Mouse (Mus musculus) 3134 (cell line): ENCODE measurements around the gene Pax3.

ENCODE experiments used
- DNase-seq: peaks from one replicate; pipeline ENCODE4 v3.0.0-alpha.2; 2011; ENCODE audit warnings: low spot score; ENCODE audit not compliant: insufficient read length; ENCODE audit errors: extremely low read depth

Pax3 gene

DNA sequence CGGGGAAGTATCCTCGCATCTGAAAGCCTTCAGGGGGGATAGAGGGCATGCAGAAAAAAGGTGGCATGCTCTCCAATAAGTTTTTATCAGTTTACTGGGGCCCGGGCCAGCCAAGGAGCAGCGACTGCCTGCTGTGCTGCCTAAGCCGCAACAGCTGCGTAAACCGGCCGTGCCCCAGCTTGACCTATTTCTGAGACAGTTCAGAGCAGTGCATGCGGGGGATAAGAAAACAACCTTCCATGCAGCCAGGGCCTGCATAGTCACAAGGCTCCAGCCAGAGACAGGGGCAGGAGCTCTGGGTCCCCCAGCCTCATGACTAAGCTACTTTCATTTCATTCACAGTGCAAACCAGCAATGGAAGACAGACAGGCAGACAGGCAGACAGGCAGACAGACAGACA is 15.1 kb downstream of the Pax3 start:
- DNase-seq = no peak

DNA sequence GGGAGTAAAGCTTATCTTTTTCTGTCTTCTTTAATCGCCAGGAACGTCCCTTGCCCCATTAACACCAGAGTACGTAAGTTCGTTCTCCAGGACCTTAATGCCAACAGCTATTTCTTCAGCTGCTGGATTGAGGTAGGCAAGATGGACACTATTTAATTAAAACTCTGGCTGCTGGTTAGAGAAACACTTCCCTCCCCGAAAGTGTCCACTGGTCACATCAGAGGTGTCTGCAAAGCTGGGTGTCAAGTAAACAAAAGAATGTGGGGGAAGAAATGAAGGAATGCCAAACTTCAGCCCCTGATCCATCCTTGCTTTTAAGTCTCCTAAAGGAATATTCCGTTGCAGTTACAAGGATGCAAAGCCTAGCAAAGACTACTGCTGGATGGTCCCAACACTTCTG is 24.6 kb downstream of the Pax3 start:
- DNase-seq = no peak

DNA sequence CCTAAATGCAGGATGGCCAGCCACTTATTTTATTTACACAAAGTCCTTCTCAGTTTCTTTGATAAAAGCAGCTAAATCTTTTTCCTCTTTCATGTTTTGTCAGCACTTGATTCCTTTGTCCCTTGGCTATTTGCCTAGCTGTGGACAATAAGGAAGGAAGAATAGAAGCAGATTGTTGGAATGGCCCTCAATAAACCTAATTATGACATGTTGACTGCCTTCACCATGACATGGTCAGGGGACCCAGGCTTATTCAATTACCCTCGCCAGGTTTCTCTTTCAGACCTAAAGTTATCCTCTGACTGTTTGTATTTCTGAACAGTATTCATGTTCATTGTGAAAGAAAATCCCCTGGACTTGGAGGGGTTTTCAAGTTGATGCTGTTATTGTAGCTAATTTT is 25.3 kb downstream of the Pax3 start:
- no peak for DNase-seq

- DNase-seq = no peak
These were observed 26.2 kb downstream of the Pax3 start for GRCm38 (mm10) chr1:78170771-78171170.

GRCm38 (mm10) chr1:78168796-78169195 is 28.1 kb downstream of the Pax3 start:
- no peak for DNase-seq

GRCm38 (mm10) chr1:78167577-78168286 is 29.2 kb downstream of the Pax3 start:
- no peak for DNase-seq

DNA sequence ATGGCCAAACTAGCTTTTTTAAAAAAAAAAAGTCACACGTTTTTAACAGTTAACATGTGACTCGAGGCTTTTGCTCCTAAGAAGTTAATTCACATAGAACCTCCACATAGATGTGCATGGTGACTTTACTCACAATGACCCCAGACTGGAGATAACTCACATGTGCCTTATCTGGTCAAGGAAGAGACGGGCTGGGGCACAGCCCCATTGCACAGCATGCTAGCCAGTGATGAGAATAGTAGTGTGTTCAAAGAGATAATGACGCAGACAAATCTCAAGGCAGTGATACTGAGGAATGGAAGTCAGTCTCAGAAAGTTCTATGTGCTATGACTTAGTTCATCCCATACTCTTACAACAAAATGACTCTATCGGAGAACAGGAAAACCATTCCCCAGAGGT is 35.2 kb downstream of the Pax3 start:
- DNase-seq = no peak

- no peak for DNase-seq
These were observed 39.0 kb downstream of the Pax3 start for GRCm38 (mm10) chr1:78157930-78158329.

- DNase-seq = no peak
These were observed 41.1 kb downstream of the Pax3 start for GRCm38 (mm10) chr1:78155796-78156195.

DNA sequence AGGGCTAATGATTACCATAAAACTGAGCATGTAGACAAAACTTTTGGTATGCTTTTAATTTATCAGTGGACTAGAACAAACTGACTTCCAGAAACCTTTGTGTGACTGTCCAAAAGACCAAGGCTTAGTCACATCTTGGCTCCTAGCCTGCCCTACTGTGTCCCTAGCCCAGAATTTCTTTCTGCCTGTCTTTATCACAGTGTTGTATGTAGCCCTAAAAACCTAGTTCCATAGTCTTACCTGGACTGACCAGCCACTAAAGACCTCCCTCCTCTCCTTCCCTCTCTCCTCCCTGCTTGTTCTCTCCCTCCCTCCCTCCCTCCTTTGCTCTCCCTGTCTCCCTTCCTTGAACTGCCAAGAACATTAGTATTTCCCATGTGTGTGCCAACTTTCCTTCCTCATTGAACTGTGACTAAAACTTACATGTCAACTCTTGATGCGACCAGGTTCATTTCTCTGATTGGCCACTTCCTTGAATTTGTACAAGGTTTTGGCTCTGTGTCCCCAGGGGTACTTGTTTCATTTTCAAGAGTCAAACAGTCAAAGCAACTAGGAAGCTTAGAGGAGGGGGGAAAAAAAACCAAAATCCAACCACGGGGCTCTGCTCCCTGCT is 48.8 kb downstream of the Pax3 start:
- DNase-seq = peak; percentile 61

GRCm38 (mm10) chr1:78143403-78143802 is 53.5 kb downstream of the Pax3 start:
- DNase-seq = no peak

DNA sequence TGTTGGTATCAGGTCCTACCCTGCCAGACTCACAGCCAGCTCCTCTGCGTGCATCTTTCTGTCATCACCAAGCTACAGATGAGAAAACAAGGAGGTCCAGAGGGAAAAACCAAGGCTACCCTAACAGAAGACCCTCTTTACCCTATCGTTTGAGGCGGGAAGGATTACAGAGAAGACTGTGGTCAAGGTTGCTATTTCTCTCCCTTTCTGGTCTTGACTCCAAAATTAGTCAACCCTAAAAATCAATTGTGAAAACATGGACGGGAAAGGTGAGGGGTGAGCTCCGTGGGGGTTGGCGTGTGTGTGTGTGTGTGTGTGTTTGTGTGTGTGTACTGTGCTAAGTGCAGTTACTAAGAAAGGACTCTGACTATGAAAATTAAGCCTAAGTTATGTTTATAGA is 54.0 kb downstream of the Pax3 start:
- DNase-seq = no peak

DNA sequence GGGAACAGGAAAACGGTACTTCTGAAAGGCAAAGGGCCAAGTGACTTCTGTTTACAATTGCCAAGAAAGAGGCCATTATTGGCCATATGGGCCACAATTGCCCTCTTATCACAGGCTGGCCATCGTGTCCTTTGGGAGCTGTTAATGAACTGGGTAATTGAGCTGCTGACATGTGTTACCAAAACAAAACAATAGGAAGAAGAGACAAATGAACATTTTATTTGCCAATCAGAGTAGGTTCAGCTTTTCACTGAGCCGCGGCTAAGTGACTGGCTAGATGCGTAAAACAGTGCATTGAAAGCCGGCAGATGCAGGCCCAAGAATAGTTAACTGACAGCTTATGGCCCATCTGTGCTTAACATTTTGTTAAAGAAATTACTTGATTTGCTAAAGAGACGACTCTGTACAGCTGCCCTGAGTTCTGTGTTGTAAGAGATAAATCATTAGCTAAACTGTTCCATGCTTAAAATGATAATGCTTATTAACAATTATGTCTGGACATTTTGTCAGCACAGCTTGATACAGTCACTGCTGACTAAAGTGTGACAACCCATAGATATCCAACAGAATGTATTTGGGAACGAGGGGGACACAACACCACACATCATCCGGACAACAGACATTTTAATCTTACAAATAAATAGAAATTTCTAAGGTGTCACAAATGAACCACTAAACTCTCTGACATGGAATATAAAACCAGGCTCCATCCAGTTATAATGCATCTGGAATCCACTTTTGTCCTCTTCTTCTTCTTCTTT is 55.0 kb downstream of the Pax3 start:
- DNase-seq = no peak

GRCm38 (mm10) chr1:78141314-78141713 is 55.6 kb downstream of the Pax3 start:
- no peak for DNase-seq

DNA sequence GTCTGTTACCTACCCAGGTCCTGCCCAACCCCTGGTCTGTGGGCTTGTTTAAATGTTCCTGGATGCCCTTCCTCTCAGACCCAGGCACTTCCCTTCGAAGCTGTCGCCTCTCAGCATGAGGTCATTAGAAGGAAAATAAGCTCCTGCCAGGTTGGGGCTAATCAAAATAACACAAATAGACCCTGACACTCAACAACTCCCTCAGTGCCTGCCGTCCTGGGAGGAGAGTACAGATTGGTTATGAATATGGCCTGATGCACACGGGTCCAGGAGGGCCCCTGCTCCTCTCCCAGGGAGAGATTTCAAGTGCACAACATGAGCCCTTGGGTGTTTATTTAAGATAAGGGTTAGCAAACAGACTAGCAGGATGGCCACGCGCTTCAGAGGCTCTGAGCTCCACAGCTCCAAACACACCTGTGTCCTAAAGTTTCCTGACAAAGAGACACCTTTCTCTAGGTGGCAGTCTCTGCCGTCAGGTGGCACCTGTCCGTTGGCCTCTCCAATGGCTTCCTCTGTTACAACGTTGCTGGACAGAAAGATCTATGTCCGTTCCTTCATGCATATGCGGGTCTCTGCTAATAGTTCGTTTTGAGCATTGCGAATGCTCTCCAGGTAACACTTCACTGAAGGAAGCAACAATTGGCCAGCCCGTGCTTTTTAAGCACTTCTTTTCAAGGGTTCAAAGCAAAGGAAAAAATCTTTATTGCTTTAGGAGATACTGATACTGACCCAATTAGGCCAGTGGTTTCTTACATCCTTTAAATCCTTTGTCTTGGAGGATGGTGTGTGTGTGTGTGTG is 56.2 kb downstream of the Pax3 start:
- DNase-seq = no peak

- DNase-seq = no peak
These were observed 57.6 kb downstream of the Pax3 start for GRCm38 (mm10) chr1:78139287-78139686.

GRCm38 (mm10) chr1:78129267-78129666 is 67.7 kb downstream of the Pax3 start:
- DNase-seq = no peak

GRCm38 (mm10) chr1:78119899-78120560 is 76.9 kb downstream of the Pax3 start:
- no peak for DNase-seq

DNA sequence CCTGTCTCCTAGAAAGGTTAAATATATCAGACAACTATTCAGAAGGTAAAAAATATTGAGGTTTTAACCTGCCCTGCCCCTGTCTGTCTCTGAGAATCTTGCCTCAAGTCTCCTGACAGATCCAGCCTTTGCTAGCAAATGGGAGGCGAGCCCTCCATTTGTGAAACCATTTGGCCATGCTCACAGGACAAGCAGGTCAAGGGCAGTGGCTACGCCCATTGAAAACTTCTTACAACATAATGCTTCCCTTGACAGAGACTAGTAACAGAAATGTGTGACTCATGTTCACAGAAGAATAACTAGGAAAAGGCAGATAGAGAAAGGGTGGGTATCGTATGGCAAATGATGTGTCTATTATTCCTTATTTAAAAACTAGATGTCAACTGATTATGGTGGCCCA is 80.9 kb downstream of the Pax3 start:
- DNase-seq = no peak

DNA sequence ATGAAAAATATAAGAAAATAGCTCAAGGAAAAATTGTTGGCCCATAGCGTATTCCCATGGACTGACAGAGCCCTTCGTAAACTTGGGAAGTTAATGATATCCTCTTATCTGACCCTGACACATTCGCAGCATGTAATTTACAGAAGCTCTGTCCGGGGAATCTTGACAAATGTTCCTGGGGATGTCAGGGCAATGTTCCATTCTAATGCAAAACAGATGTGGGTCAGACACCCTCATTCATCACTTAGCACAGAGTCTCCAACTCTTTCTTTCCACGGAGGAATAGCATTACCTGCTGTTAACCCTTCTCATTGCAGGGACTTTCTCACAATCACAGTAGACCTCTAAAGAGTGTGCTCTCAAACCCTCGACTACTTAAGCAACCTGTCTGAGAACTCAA is 86.6 kb downstream of the Pax3 start:
- no peak for DNase-seq

GRCm38 (mm10) chr1:78103511-78103910 is 93.4 kb downstream of the Pax3 start:
- DNase-seq = no peak
